Mouse (Mus musculus) C2C12 (cell line): Measurements from ENCODE around the gene Slc12a8.

ENCODE experiments used
- CTCF ChIP-seq: IDR thresholded peaks from one replicate; pipeline ENCODE4 v1.5.1; 2011; ENCODE audit not compliant: control insufficient read depth, insufficient read depth, insufficient read length
- FOSL1 ChIP-seq: IDR thresholded peaks from one replicate; pipeline ENCODE4 v1.8.0; 2011; ENCODE audit warnings: mild to moderate bottlenecking, low read length; ENCODE audit not compliant: poor library complexity, insufficient read depth, severe bottlenecking
- MAX ChIP-seq: IDR thresholded peaks from one replicate; pipeline ENCODE4 v1.6.1; 2011; ENCODE audit warnings: mild to moderate bottlenecking, control low read depth
- MYOD1 ChIP-seq: IDR thresholded peaks from one replicate; pipeline ENCODE4 v1.6.1; 2011; ENCODE audit warnings: low read depth; ENCODE audit not compliant: control insufficient read depth, insufficient read length
- USF1 ChIP-seq: IDR thresholded peaks from one replicate; pipeline ENCODE4 v1.6.1; 2011; ENCODE audit warnings: low read depth, mild to moderate bottlenecking, control low read depth, moderate library complexity

DNA sequence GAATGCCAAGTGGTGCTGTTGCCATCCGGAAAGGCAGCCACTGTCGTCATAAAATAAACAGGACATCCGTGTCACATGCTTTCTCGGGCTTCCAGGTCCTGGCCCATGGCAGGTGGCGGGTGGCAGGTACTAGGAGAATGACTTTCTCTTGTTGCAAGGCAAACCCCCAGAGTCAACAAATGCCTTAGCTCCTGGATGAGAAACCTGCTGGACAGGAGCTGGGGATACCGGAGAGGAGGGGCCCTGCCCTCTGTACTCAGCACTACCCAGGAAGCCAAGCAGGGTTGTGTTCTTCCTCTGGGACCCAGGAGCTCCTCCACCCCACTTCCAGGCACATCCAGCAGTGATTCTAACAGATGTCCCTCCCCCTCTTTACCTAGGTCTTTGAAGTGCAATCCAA lies 4.6 kb upstream of the Slc12a8 start:
- TF ChIP-seq CTCF (no peak), MAX (no peak), USF1 (no peak), FOSL1 (no peak), MYOD1 (no peak)
